Mouse (Mus musculus): ENCODE measurements around the gene Dysf. TPM values are rescaled to one million over a fixed set of nuclear protein-coding genes. Genes with fewer than 3 reads are reported as not detected.
"Not testable (repeated sequence)": the region's sequence is repeated elsewhere in the genome, so short reads cannot be mapped to it uniquely, and the experiment has no call there.

Dysf gene
- 2.1 and 2.5 TPM in 2 replicates for polyA plus RNA-seq (2015; fragmentation: Nextera tagmentation; extraction: Ambion mirVana)

- peaks cover 19% of the 10 kb centered on the region for H3K4me1 ChIP-seq (ENCODE audit: control insufficient read depth, insufficient read depth, low read depth, low read length)
- ATAC-seq, result peak; percentile 63
- H3K4me2 ChIP-seq (ENCODE audit: low read length), result peak within 1 kb of the TSS; percentile 80
- H3K36me3 ChIP-seq (ENCODE audit: control insufficient read depth, insufficient read depth, low read length), result no peaks in the 10 kb centered on the region
- WGBS, result 2% methylated on average over 37 of the region's 41 CpGs
- H3K9me3 ChIP-seq (ENCODE audit: control insufficient read depth, low read length), result no peaks in the 10 kb centered on the region
- H3K27ac ChIP-seq (ENCODE audit: low read depth, low read length), result no peak within 1 kb of the TSS
- H3K4me3 ChIP-seq (ENCODE audit: low read length), result peak within 1 kb of the TSS; percentile 46
- peaks cover 2% of the 10 kb centered on the region for H3K27me3 ChIP-seq (replicated peaks; ENCODE audit: control insufficient read depth, insufficient read depth, low read length)
- peak within 1 kb of the TSS; percentile 56 for H3K9ac ChIP-seq (ENCODE audit: low read depth, low read length)
These were observed at the start of gene Dysf for GRCm38 (mm10) chr6:84008363-84009171. TSS of gene Dysf (plus strand) at chr6:84008590.

- H3K9me3 ChIP-seq (ENCODE audit: control insufficient read depth, low read length), result no peaks in the 10 kb centered on the region
- H3K27me3 ChIP-seq (replicated peaks; ENCODE audit: control insufficient read depth, insufficient read depth, low read length), result no peaks in the 10 kb centered on the region
- H3K36me3 ChIP-seq (ENCODE audit: control insufficient read depth, insufficient read depth, low read length), result peaks cover 10% of the 10 kb centered on the region; the same call in 1 of the 2 replicates
- 98% methylated on average over 5 of the region's 5 CpGs for WGBS
- no peak overlapping the region for H3K4me2 ChIP-seq (ENCODE audit: low read length)
- no peak overlapping the region for H3K27ac ChIP-seq (ENCODE audit: low read depth, low read length)
- no peak overlapping the region for H3K4me3 ChIP-seq (ENCODE audit: low read length)
- H3K9ac ChIP-seq (ENCODE audit: low read depth, low read length), result no peak overlapping the region
- no peaks in the 10 kb centered on the region for H3K4me1 ChIP-seq (ENCODE audit: control insufficient read depth, insufficient read depth, low read depth, low read length)
- no peak for ATAC-seq
These were observed 20.7 kb upstream of the Dysf start for GRCm38 (mm10) chr6:83987642-83988041.

- peaks cover 12% of the 10 kb centered on the region for H3K36me3 ChIP-seq (ENCODE audit: control insufficient read depth, insufficient read depth, low read length)
- no peak for ATAC-seq
- WGBS, result 62% methylated on average over 1 of the region's 1 CpGs
These were observed 5.7 kb upstream of the Dysf start for GRCm38 (mm10) chr6:84002716-84003115.

GRCm38 (mm10) chr6:84004295-84004694 lies 4.1 kb upstream of the Dysf start:
- H3K27ac ChIP-seq (ENCODE audit: low read depth, low read length), result no peak overlapping the region
- H3K4me1 ChIP-seq (ENCODE audit: control insufficient read depth, insufficient read depth, low read depth, low read length), result peaks cover 9% of the 10 kb centered on the region
- peaks cover 2% of the 10 kb centered on the region for H3K27me3 ChIP-seq (replicated peaks; ENCODE audit: control insufficient read depth, insufficient read depth, low read length)
- 88% methylated on average over 4 of the region's 4 CpGs for WGBS
- no peak overlapping the region for H3K4me2 ChIP-seq (ENCODE audit: low read length)
- ATAC-seq, result no peak
- no peak overlapping the region for H3K4me3 ChIP-seq (ENCODE audit: low read length)
- H3K9ac ChIP-seq (ENCODE audit: low read depth, low read length), result no peak overlapping the region
- no peaks in the 10 kb centered on the region for H3K9me3 ChIP-seq (ENCODE audit: control insufficient read depth, low read length)
- peaks cover 3% of the 10 kb centered on the region for H3K36me3 ChIP-seq (ENCODE audit: control insufficient read depth, insufficient read depth, low read length)

More at GRCm38 (mm10) chr6:84002716-84003115, 5.7 kb upstream of the Dysf start:
- Histone ChIP-seq H3K9me3 (ENCODE audit: control insufficient read depth, low read length) (no peaks in the 10 kb centered on the region), H3K9ac (ENCODE audit: low read depth, low read length) (no peak overlapping the region), H3K27me3 (replicated peaks; ENCODE audit: control insufficient read depth, insufficient read depth, low read length) (no peaks in the 10 kb centered on the region), H3K4me3 (ENCODE audit: low read length) (no peak overlapping the region), H3K4me1 (ENCODE audit: control insufficient read depth, insufficient read depth, low read depth, low read length) (no peaks in the 10 kb centered on the region), H3K27ac (ENCODE audit: low read depth, low read length) (no peak overlapping the region), H3K4me2 (ENCODE audit: low read length) (no peak overlapping the region)

- Histone ChIP-seq H3K27ac (ENCODE audit: low read depth, low read length) (no peak overlapping the region), H3K27me3 (replicated peaks; ENCODE audit: control insufficient read depth, insufficient read depth, low read length) (peaks cover 2% of the 10 kb centered on the region), H3K4me3 (ENCODE audit: low read length) (peak overlapping the region; percentile 46), H3K4me1 (ENCODE audit: control insufficient read depth, insufficient read depth, low read depth, low read length) (peaks cover 19% of the 10 kb centered on the region), H3K4me2 (ENCODE audit: low read length) (peak overlapping the region; percentile 80), H3K9ac (ENCODE audit: low read depth, low read length) (no peak overlapping the region), H3K9me3 (ENCODE audit: control insufficient read depth, low read length) (no peaks in the 10 kb centered on the region), H3K36me3 (ENCODE audit: control insufficient read depth, insufficient read depth, low read length) (no peaks in the 10 kb centered on the region)
- no peak for ATAC-seq
- 28% methylated on average over 8 of the region's 8 CpGs for WGBS
These were observed 932 bp downstream of the Dysf start for GRCm38 (mm10) chr6:84009172-84009872.

- H3K36me3 ChIP-seq (ENCODE audit: control insufficient read depth, insufficient read depth, low read length), result no peaks in the 10 kb centered on the region
- no peak overlapping the region; the same call in 1 of the 2 replicates for H3K27ac ChIP-seq (ENCODE audit: low read depth, low read length)
- peaks cover 2% of the 10 kb centered on the region for H3K27me3 ChIP-seq (replicated peaks; ENCODE audit: control insufficient read depth, insufficient read depth, low read length)
- H3K4me3 ChIP-seq (ENCODE audit: low read length), result no peak overlapping the region
- H3K9ac ChIP-seq (ENCODE audit: low read depth, low read length), result no peak overlapping the region
- peak; percentile 22; the same call in 1 of the 2 replicates for ATAC-seq
- no peak overlapping the region for H3K4me2 ChIP-seq (ENCODE audit: low read length)
- peaks cover 19% of the 10 kb centered on the region for H3K4me1 ChIP-seq (ENCODE audit: control insufficient read depth, insufficient read depth, low read depth, low read length)
- 29% methylated on average over 4 of the region's 4 CpGs for WGBS
- no peaks in the 10 kb centered on the region for H3K9me3 ChIP-seq (ENCODE audit: control insufficient read depth, low read length)
These were observed 1.5 kb downstream of the Dysf start for GRCm38 (mm10) chr6:84009915-84010302.

GRCm38 (mm10) chr6:84010303-84011225 lies 2.2 kb downstream of the Dysf start:
- Histone ChIP-seq H3K9ac (ENCODE audit: low read depth, low read length) (no peak overlapping the region), H3K4me1 (ENCODE audit: control insufficient read depth, insufficient read depth, low read depth, low read length) (peaks cover 19% of the 10 kb centered on the region), H3K4me3 (ENCODE audit: low read length) (no peak overlapping the region), H3K9me3 (ENCODE audit: control insufficient read depth, low read length) (no peaks in the 10 kb centered on the region), H3K27ac (ENCODE audit: low read depth, low read length) (peak overlapping the region; percentile 17; the same call in 1 of the 2 replicates), H3K36me3 (ENCODE audit: control insufficient read depth, insufficient read depth, low read length) (no peaks in the 10 kb centered on the region), H3K4me2 (ENCODE audit: low read length) (no peak overlapping the region), H3K27me3 (replicated peaks; ENCODE audit: control insufficient read depth, insufficient read depth, low read length) (peaks cover 2% of the 10 kb centered on the region)
- peak; percentile 67 for ATAC-seq
- 27% methylated on average over 8 of the region's 8 CpGs for WGBS

GRCm38 (mm10) chr6:84014961-84015683 lies 6.7 kb downstream of the Dysf start:
- not testable (repeated sequence) for H3K9me3 ChIP-seq (ENCODE audit: control insufficient read depth, low read length); H3K27me3 ChIP-seq (replicated peaks; ENCODE audit: control insufficient read depth, insufficient read depth, low read length); ATAC-seq; H3K36me3 ChIP-seq (ENCODE audit: control insufficient read depth, insufficient read depth, low read length); H3K4me3 ChIP-seq (ENCODE audit: low read length); H3K27ac ChIP-seq (ENCODE audit: low read depth, low read length); H3K9ac ChIP-seq (ENCODE audit: low read depth, low read length); H3K4me2 ChIP-seq (ENCODE audit: low read length)
- WGBS, result 62% methylated on average over 4 of the region's 4 CpGs
- H3K4me1 ChIP-seq (ENCODE audit: control insufficient read depth, insufficient read depth, low read depth, low read length), result peaks cover 14% of the 10 kb centered on the region
